Mouse (Mus musculus) spleen, adult 2 months (tissue): ENCODE data around the gene Zfp335. TPM values are rescaled to one million over a fixed set of nuclear protein-coding genes. Genes with fewer than 3 reads are reported as not detected.

ENCODE experiments used
- DNase-seq, 2 experiments: peaks; one replicate each; pipeline versions ENCODE4 v3.0.0 to v3.0.0-alpha.2; 2012 to 2021; ENCODE audit warnings: low spot score in 2 of 2, low read depth in 1 of 2
- H3K27ac ChIP-seq: fragments of 200-500 bp; 2 replicates; pipeline ENCODE4 v1.5.1; 2012; ENCODE audit warnings: low read length, inconsistent platforms; ENCODE audit not compliant: insufficient read depth
- H3K27me3 ChIP-seq: fragments of 200-500 bp; 2 replicates; pipeline ENCODE4 v1.6.1; 2012; ENCODE audit warnings: mild to moderate bottlenecking, moderate library complexity, low read length, inconsistent platforms; ENCODE audit not compliant: control insufficient read depth, insufficient read depth
- H3K36me3 ChIP-seq: fragments of 200-500 bp; 2 replicates; pipeline ENCODE4 v1.6.1; 2012; ENCODE audit warnings: mild to moderate bottlenecking, low read length, inconsistent platforms; ENCODE audit not compliant: control insufficient read depth, insufficient read depth
- H3K4me1 ChIP-seq: fragments of 200-500 bp; 2 replicates; pipeline ENCODE4 v1.6.1; 2011; ENCODE audit warnings: inconsistent platforms; ENCODE audit not compliant: control insufficient read depth, insufficient read depth, insufficient read length
- H3K4me3 ChIP-seq: fragments of 200-500 bp; 2 replicates; pipeline ENCODE4 v1.5.1; 2011; ENCODE audit warnings: mild to moderate bottlenecking, inconsistent platforms; ENCODE audit not compliant: insufficient read depth, insufficient read length; ENCODE audit errors: extremely low read depth
- CTCF ChIP-seq: fragments of 200-500 bp; IDR thresholded peaks from 2 replicates; pipeline ENCODE4 v1.5.1; 2011; ENCODE audit warnings: mild to moderate bottlenecking, inconsistent platforms; ENCODE audit not compliant: insufficient read depth, insufficient read length, insufficient replicate concordance; ENCODE audit errors: extremely low read depth
- POLR2A ChIP-seq: fragments of 200-500 bp; IDR thresholded peaks from 2 replicates; pipeline ENCODE4 v1.6.1; 2011; ENCODE audit warnings: low read depth, low read length, inconsistent platforms
- WGBS: fragments of 180-500 bp; shearing (Covaris S2); methylation state at CpG from one replicate; pipeline ENCODE4 v1.1.7; 2018; 5-methylcytosine and 5-hydroxymethylcytosine counted together
- polyA plus RNA-seq: library from polyadenylated mRNA; depleted of rRNA; stranded (reverse); fragments of >200 nt; gene quantifications from 2 replicates; pipeline ENCODE4 v1.2.3, GENCODE M21; 2012

The Zfp335 gene
- polyA plus RNA-seq, 1 experiment = 37.8 TPM

GRCm38 (mm10) chr2:164889960-164890359 is 21.6 kb downstream of the Zfp335 start:
- Histone ChIP-seq H3K27me3 (no peaks in the 10 kb centered on the region), H3K4me1 (no peaks in the 10 kb centered on the region), H3K36me3 (peaks cover 91% of the 10 kb centered on the region), H3K4me3 (no peak overlapping the region), H3K27ac (no peak overlapping the region)
- 84% methylated on average over 2 of the region's 2 CpGs for WGBS
- no peak for DNase-seq
- no peak for TF ChIP-seq POLR2A
- no peak for TF ChIP-seq CTCF

GRCm38 (mm10) chr2:164888996-164889395 is 22.6 kb downstream of the Zfp335 start:
- H3K4me3 ChIP-seq = no peak overlapping the region
- H3K36me3 ChIP-seq = peaks cover 89% of the 10 kb centered on the region

GRCm38 (mm10) chr2:164886617-164887016 is 24.9 kb downstream of the Zfp335 start:
- WGBS = 98% methylated on average over 10 of the region's 10 CpGs
- Histone ChIP-seq H3K27me3 (no peaks in the 10 kb centered on the region), H3K36me3 (peaks cover 71% of the 10 kb centered on the region), H3K4me1 (no peaks in the 10 kb centered on the region; the same call in 1 of the 2 replicates), H3K27ac (no peak overlapping the region), H3K4me3 (no peak overlapping the region)
- no peak for TF ChIP-seq POLR2A
- no peak for TF ChIP-seq CTCF
- DNase-seq = no peak

More at GRCm38 (mm10) chr2:164888996-164889395, 22.6 kb downstream of the Zfp335 start:
- WGBS = 92% methylated on average over 12 of the region's 12 CpGs
- no peak overlapping the region for H3K27ac ChIP-seq
- TF ChIP-seq POLR2A (no peak), CTCF (no peak)
- no peaks in the 10 kb centered on the region for H3K27me3 ChIP-seq
- DNase-seq = no peak
- no peaks in the 10 kb centered on the region for H3K4me1 ChIP-seq

- WGBS = 76% methylated on average over 7 of the region's 7 CpGs
- Histone ChIP-seq H3K27me3 (no peaks in the 10 kb centered on the region), H3K4me1 (peaks cover under 1% of the 10 kb centered on the region; the same call in 1 of the 2 replicates), H3K36me3 (peaks cover 63% of the 10 kb centered on the region), H3K27ac (no peak overlapping the region), H3K4me3 (no peak overlapping the region)
- TF ChIP-seq POLR2A (no peak), CTCF (no peak)
- no peak for DNase-seq
Observed at GRCm38 (mm10) chr2:164885788-164886187, 25.8 kb downstream of the Zfp335 start.

GRCm38 (mm10) chr2:164882619-164883018 is 28.9 kb downstream of the Zfp335 start:
- TF ChIP-seq POLR2A (no peak), CTCF (no peak)
- peaks cover 8% of the 10 kb centered on the region; the same call in 1 of the 2 replicates for H3K4me1 ChIP-seq
- DNase-seq = peak in 1 of 2 experiments; percentile 49
- H3K27me3 ChIP-seq = no peaks in the 10 kb centered on the region
- no peak overlapping the region for H3K4me3 ChIP-seq
- 0 out of 2 replicates have a peak overlapping the region, but pooled peaks have one; percentile 0 for H3K27ac ChIP-seq
- H3K36me3 ChIP-seq = peaks cover 32% of the 10 kb centered on the region
- WGBS = 54% methylated on average over 9 of the region's 9 CpGs

- TF ChIP-seq CTCF = no peak
- TF ChIP-seq POLR2A = peak; percentile 97
- Histone ChIP-seq H3K36me3 (peaks cover 8% of the 10 kb centered on the region; the same call in 1 of the 2 replicates), H3K4me1 (peaks cover 8% of the 10 kb centered on the region; the same call in 1 of the 2 replicates), H3K27ac (peak overlapping the region; percentile 99), H3K27me3 (no peaks in the 10 kb centered on the region), H3K4me3 (peak overlapping the region; percentile 96)
- WGBS = under 1% methylated on average over 70 of the region's 72 CpGs
- peak; percentile 88 to 94 for DNase-seq
Observed at GRCm38 (mm10) chr2:164879568-164880277, 31.8 kb downstream of the Zfp335 start.

GRCm38 (mm10) chr2:164879228-164879567 is 32.4 kb downstream of the Zfp335 start, which contains the start of gene Pcif1:
Gene Pcif1 (plus strand): TSS chr2:164879304.
- Histone ChIP-seq H3K4me1 (peaks cover 11% of the 10 kb centered on the region; the same call in 1 of the 2 replicates), H3K27ac (peak within 1 kb of the TSS; percentile 99), H3K36me3 (peaks cover 7% of the 10 kb centered on the region; the same call in 1 of the 2 replicates), H3K27me3 (no peaks in the 10 kb centered on the region), H3K4me3 (peak within 1 kb of the TSS; percentile 96)
- DNase-seq = peak; percentile 80 to 86
- WGBS = under 1% methylated on average over 34 of the region's 40 CpGs
- TF ChIP-seq CTCF (no peak), POLR2A (peak; percentile 95)
